Mouse (Mus musculus): ENCODE data around the gene Abca12.

- TF ChIP-seq CTCF (IDR thresholded peaks at IDR 0.05; ENCODE audit: low read depth, low read length) (no peak), GATA1 (IDR thresholded peaks at IDR 0.05; ENCODE audit: borderline replicate concordance, low read length) (no peak)
Observed at GRCm38 (mm10) chr1:71291917-71292316, 122.8 kb downstream of the Abca12 start.
